Mouse (Mus musculus) brain, adult 2 months (tissue): ENCODE measurements around the gene Sult6b2.

Experiments used
- DNase-seq: peaks from one replicate; pipeline ENCODE4 v3.0.0; 2011; ENCODE audit warnings: low read depth, low spot score

The Sult6b2 gene

GRCm38 (mm10) chr6:142779045-142779811 lies 25.1 kb downstream of the Sult6b2 start:
- DNase-seq, result peak; percentile 78

- DNase-seq, result no peak
These were observed 27.4 kb downstream of the Sult6b2 start for GRCm38 (mm10) chr6:142776935-142777334.

GRCm38 (mm10) chr6:142773566-142773965 lies 30.7 kb downstream of the Sult6b2 start:
- no peak for DNase-seq

- no peak for DNase-seq
These were observed 32.7 kb downstream of the Sult6b2 start for GRCm38 (mm10) chr6:142771643-142772042.

- DNase-seq, result peak; percentile 40
These were observed 34.4 kb downstream of the Sult6b2 start for GRCm38 (mm10) chr6:142769896-142770295.

- no peak for DNase-seq
These were observed 37.0 kb downstream of the Sult6b2 start for GRCm38 (mm10) chr6:142767305-142767704.

- peak; percentile 34 for DNase-seq
These were observed 39.4 kb downstream of the Sult6b2 start for GRCm38 (mm10) chr6:142764933-142765332.

- no peak for DNase-seq
These were observed 44.7 kb downstream of the Sult6b2 start for GRCm38 (mm10) chr6:142759633-142760032.

GRCm38 (mm10) chr6:142758562-142758961 lies 45.7 kb downstream of the Sult6b2 start:
- DNase-seq, result no peak

GRCm38 (mm10) chr6:142757976-142758375 lies 46.3 kb downstream of the Sult6b2 start:
- no peak for DNase-seq

- peak; percentile 25 for DNase-seq
These were observed 46.9 kb downstream of the Sult6b2 start for GRCm38 (mm10) chr6:142757334-142757965.

GRCm38 (mm10) chr6:142756507-142757333 lies 47.6 kb downstream of the Sult6b2 start, which contains the start of gene Cmas:
Gene Cmas, plus strand, starts transcription at chr6:142756686.
- peak; percentile 95 for DNase-seq

- no peak for DNase-seq
These were observed 51.7 kb downstream of the Sult6b2 start for GRCm38 (mm10) chr6:142752331-142753246.

GRCm38 (mm10) chr6:142751365-142751764 lies 52.9 kb downstream of the Sult6b2 start:
- DNase-seq, result peak; percentile 34

- DNase-seq, result peak; percentile 24
These were observed 56.1 kb downstream of the Sult6b2 start for GRCm38 (mm10) chr6:142748057-142748708.

GRCm38 (mm10) chr6:142747165-142747564 lies 57.1 kb downstream of the Sult6b2 start:
- DNase-seq, result no peak

GRCm38 (mm10) chr6:142746765-142747164 lies 57.5 kb downstream of the Sult6b2 start:
- no peak for DNase-seq

- no peak for DNase-seq
These were observed 58.8 kb downstream of the Sult6b2 start for GRCm38 (mm10) chr6:142745484-142745883.

GRCm38 (mm10) chr6:142743193-142743592 lies 61.1 kb downstream of the Sult6b2 start:
- no peak for DNase-seq

- no peak for DNase-seq
These were observed 62.5 kb downstream of the Sult6b2 start for GRCm38 (mm10) chr6:142741763-142742162.
